Mouse (Mus musculus) MEL (cell line): ENCODE data around the gene Lamc3. TPM values are rescaled to one million over a fixed set of nuclear protein-coding genes. Genes with fewer than 3 reads are reported as not detected.

Source experiments
- DNase-seq: peaks from one replicate; pipeline ENCODE4 v3.0.0; 2011; ENCODE audit warnings: low read depth, low spot score
- H3K27ac ChIP-seq: 2 replicates; pipeline ENCODE4 v1.5.1; 2012; ENCODE audit warnings: low read depth, mild to moderate bottlenecking, control low read depth, low read length, moderate library complexity; ENCODE audit not compliant: control insufficient read depth
- H3K27me3 ChIP-seq, 2 experiments: fragments of 150-350 bp in 1 of 2; sonication (generic) in 1 of 2; 2 replicates each; pipeline ENCODE4 v1.6.1; 2012; ENCODE audit warnings: low read length in 2 of 2, mild to moderate bottlenecking in 2 of 2, improper control_type of control experiment in 1 of 2, moderate library complexity in 1 of 2; ENCODE audit not compliant: insufficient read depth in 2 of 2, control insufficient read depth in 1 of 2
- H3K36me3 ChIP-seq, 2 experiments: 2 replicates each; pipeline ENCODE4 v1.6.1; 2012 to 2014; ENCODE audit warnings: low read length in 2 of 2, improper control_type of control experiment in 1 of 2, inconsistent platforms in 1 of 2, mild to moderate bottlenecking in 1 of 2; ENCODE audit not compliant: insufficient read depth in 2 of 2, control insufficient read depth in 1 of 2
- H3K4me1 ChIP-seq, 2 experiments: fragments of 150-350 bp in 1 of 2; sonication (generic) in 1 of 2; 2 replicates each; pipeline ENCODE4 v1.6.1; 2012; ENCODE audit warnings: low read length in 2 of 2, improper control_type of control experiment in 1 of 2, mild to moderate bottlenecking in 1 of 2; ENCODE audit not compliant: insufficient read depth in 2 of 2, control insufficient read depth in 1 of 2
- H3K4me3 ChIP-seq, 2 experiments: fragments of 150-350 bp in 1 of 2; sonication (generic) in 1 of 2; 2 replicates each; pipeline ENCODE4 v1.5.1; 2012; ENCODE audit warnings: low read depth in 2 of 2, low read length in 2 of 2, mild to moderate bottlenecking in 2 of 2, moderate library complexity in 2 of 2, control low read depth in 1 of 2, improper control_type of control experiment in 1 of 2; ENCODE audit not compliant: control insufficient read depth in 1 of 2, insufficient read depth in 1 of 2
- H3K79me2 ChIP-seq: 2 replicates; pipeline ENCODE4 v1.6.1; 2012; ENCODE audit warnings: mild to moderate bottlenecking, low read length, moderate library complexity; ENCODE audit not compliant: control insufficient read depth, poor library complexity, insufficient read depth
- H3K9ac ChIP-seq: 2 replicates; pipeline ENCODE4 v1.6.1; 2012; ENCODE audit warnings: low read depth, mild to moderate bottlenecking, control low read depth, low read length, moderate library complexity; ENCODE audit not compliant: control insufficient read depth, poor library complexity, severe bottlenecking
- H3K9me3 ChIP-seq: fragments of 150-350 bp; sonication (generic); replicated peaks from 2 replicates; pipeline ENCODE4 v1.6.1; 2012; ENCODE audit warnings: mild to moderate bottlenecking, low read length, improper control_type of control experiment, moderate library complexity; ENCODE audit not compliant: insufficient read depth
- CHD1 ChIP-seq: IDR thresholded peaks from 2 replicates; pipeline ENCODE4 v1.6.1; 2012; ENCODE audit warnings: low read depth, mild to moderate bottlenecking, inconsistent platforms, low read length, improper control_type of control experiment
- CHD2 ChIP-seq: IDR thresholded peaks from 2 replicates; pipeline ENCODE4 v1.6.1; 2011; ENCODE audit warnings: low read length, improper control_type of control experiment
- CTCF ChIP-seq, 3 experiments: IDR thresholded peaks in 2 of 3; conservative IDR thresholded peaks in 1 of 3; 2 replicates each; pipeline ENCODE4 v1.5.1; 2011 to 2012; ENCODE audit warnings: low read length in 3 of 3, low read depth in 2 of 3, mild to moderate bottlenecking in 2 of 3, improper control_type of control experiment in 1 of 3, inconsistent platforms in 1 of 3, mixed read lengths in 1 of 3, moderate library complexity in 1 of 3; ENCODE audit not compliant: control insufficient read depth in 1 of 3, insufficient read depth in 1 of 3, poor library complexity in 1 of 3, severe bottlenecking in 1 of 3
- E2F4 ChIP-seq: IDR thresholded peaks from 2 replicates; pipeline ENCODE4 v1.6.1; 2011; ENCODE audit warnings: low read depth, low read length, improper control_type of control experiment, borderline replicate concordance
- ETS1 ChIP-seq: IDR thresholded peaks from 2 replicates; pipeline ENCODE4 v1.6.1; 2012; ENCODE audit warnings: low read depth, mild to moderate bottlenecking, inconsistent platforms, low read length, improper control_type of control experiment, moderate library complexity
- GABPA ChIP-seq: IDR thresholded peaks from 2 replicates; pipeline ENCODE4 v1.6.1; 2012; ENCODE audit warnings: low read depth, mild to moderate bottlenecking, inconsistent platforms, low read length, improper control_type of control experiment, moderate library complexity
- HCFC1 ChIP-seq: IDR thresholded peaks from 2 replicates; pipeline ENCODE4 v1.6.1; 2012; ENCODE audit warnings: low read depth, mild to moderate bottlenecking, inconsistent platforms, low read length, improper control_type of control experiment, moderate library complexity
- KAT2A ChIP-seq: conservative IDR thresholded peaks from 2 replicates; pipeline ENCODE4 v1.6.1; 2012; ENCODE audit warnings: low read depth, low read length, improper control_type of control experiment, inconsistent platforms
- MYB ChIP-seq: IDR thresholded peaks from 2 replicates; pipeline ENCODE4 v1.6.1; 2011; ENCODE audit warnings: mild to moderate bottlenecking, low read depth, low read length, improper control_type of control experiment
- MYC ChIP-seq: IDR thresholded peaks from 2 replicates; pipeline ENCODE4 v1.6.1; 2011; ENCODE audit warnings: low read depth, mild to moderate bottlenecking, low read length, improper control_type of control experiment, moderate library complexity
- POLR2A ChIP-seq, 2 experiments: IDR thresholded peaks; 2 replicates each; pipeline ENCODE4 v1.6.1; 2011 to 2012; ENCODE audit warnings: low read length in 2 of 2, mild to moderate bottlenecking in 2 of 2, control low read depth in 1 of 2, improper control_type of control experiment in 1 of 2, low read depth in 1 of 2, moderate library complexity in 1 of 2; ENCODE audit not compliant: control insufficient read depth in 1 of 2, insufficient read depth in 1 of 2, poor library complexity in 1 of 2
- POLR2AphosphoS5 ChIP-seq: IDR thresholded peaks from 2 replicates; pipeline ENCODE4 v1.6.1; 2012; ENCODE audit warnings: low read depth, borderline replicate concordance, mild to moderate bottlenecking, inconsistent platforms, low read length, moderate library complexity, mixed read lengths
- SMC3 ChIP-seq: IDR thresholded peaks from 2 replicates; pipeline ENCODE4 v1.6.1; 2011; ENCODE audit warnings: low read depth, low read length, improper control_type of control experiment
- TCF12 ChIP-seq: IDR thresholded peaks from 2 replicates; pipeline ENCODE4 v1.6.1; 2014; ENCODE audit warnings: low read depth, mild to moderate bottlenecking, inconsistent platforms, low read length, improper control_type of control experiment, moderate library complexity
- UBTF ChIP-seq: IDR thresholded peaks from 2 replicates; pipeline ENCODE4 v1.6.1; 2012; ENCODE audit warnings: low read depth, mild to moderate bottlenecking, inconsistent platforms, low read length, improper control_type of control experiment, moderate library complexity, borderline replicate concordance; ENCODE audit not compliant: insufficient read depth
- ZMIZ1 ChIP-seq: IDR thresholded peaks from 2 replicates; pipeline ENCODE4 v1.6.1; 2012; ENCODE audit warnings: low read depth, mild to moderate bottlenecking, inconsistent platforms, low read length, improper control_type of control experiment, moderate library complexity
- polyA plus RNA-seq, 2 experiments: library from polyadenylated mRNA; stranded (reverse) in 1 of 2; unstranded in 1 of 2; fragments of >175 nt in 1 of 2; fragments of >200 nt in 1 of 2; gene quantifications; 2 replicates each; pipeline versions ENCODE4 v1.2.1 to v1.2.4; 2012; ENCODE audit warnings: low replicate concordance in 2 of 2, low read depth in 1 of 2; ENCODE audit not compliant: insufficient read length in 2 of 2, insufficient read depth in 1 of 2, missing spikeins in 1 of 2
- total RNA-seq: library from RNA; depleted of rRNA; stranded (reverse); fragments of 300-350 nt; gene quantifications from 2 replicates; pipeline ENCODE4 v1.2.3, GENCODE M21; 2012

The Lamc3 gene
- total and polyA plus RNA-seq, 3 experiments, result not detected

GRCm38 (mm10) chr2:31923645-31924044 lies 36.6 kb downstream of the Lamc3 start (continued):
- TF ChIP-seq POLR2AphosphoS5 (no peak), CHD1 (no peak), MYC (no peak)

- H3K4me3 ChIP-seq, result no peak overlapping the region
- no peak overlapping the region for H3K9ac ChIP-seq
- H3K27ac ChIP-seq, result no peak overlapping the region
- no peaks in the 10 kb centered on the region for H3K4me1 ChIP-seq
- no peaks in the 10 kb centered on the region for H3K36me3 ChIP-seq
- no peaks in the 10 kb centered on the region for H3K9me3 ChIP-seq
- no peak for TF ChIP-seq MYB
- no peak for TF ChIP-seq CTCF (IDR thresholded peaks at IDR 0.05 in 2 of 3, conservative IDR thresholded peaks at IDR 0.05 in 1 of 3; ENCODE audit: control insufficient read depth in 1 of 3, insufficient read depth in 1 of 3, low read depth in 2 of 3, low read length in 3 of 3, poor library complexity in 1 of 3, severe bottlenecking in 1 of 3)
- no peak for TF ChIP-seq CHD1
- TF ChIP-seq TCF12, result no peak
- no peak for TF ChIP-seq ZMIZ1
- H3K79me2 ChIP-seq, result no peaks in the 10 kb centered on the region
- DNase-seq, result no peak
- H3K27me3 ChIP-seq, result peaks cover 15 to 29% of the 10 kb centered on the region in 2 experiments
Observed at GRCm38 (mm10) chr2:31924811-31925210, 37.7 kb downstream of the Lamc3 start.

- Histone ChIP-seq H3K9me3 (no peaks in the 10 kb centered on the region), H3K27ac (no peak overlapping the region), H3K79me2 (no peaks in the 10 kb centered on the region), H3K4me1 (no peaks in the 10 kb centered on the region), H3K4me3 (no peak overlapping the region), H3K36me3 (no peaks in the 10 kb centered on the region), H3K9ac (no peak overlapping the region), H3K27me3 (peaks cover 12 to 27% of the 10 kb centered on the region in 2 experiments)
- DNase-seq, result no peak
- TF ChIP-seq POLR2A (IDR thresholded peaks at IDR 0.05; ENCODE audit: control insufficient read depth in 1 of 2, insufficient read depth in 1 of 2, low read depth in 1 of 2, low read length in 2 of 2, poor library complexity in 1 of 2) (no peak), SMC3 (no peak), CHD2 (no peak), CTCF (IDR thresholded peaks at IDR 0.05 in 2 of 3, conservative IDR thresholded peaks at IDR 0.05 in 1 of 3; ENCODE audit: control insufficient read depth in 1 of 3, insufficient read depth in 1 of 3, low read depth in 2 of 3, low read length in 3 of 3, poor library complexity in 1 of 3, severe bottlenecking in 1 of 3) (no peak), ETS1 (no peak), KAT2A (no peak), HCFC1 (no peak), GABPA (no peak), UBTF (no peak), E2F4 (no peak)
Observed at GRCm38 (mm10) chr2:31925936-31926335, 38.8 kb downstream of the Lamc3 start.
